Mouse (Mus musculus): ENCODE measurements around the gene Bckdha. TPM values are rescaled to one million over a fixed set of nuclear protein-coding genes. Genes with fewer than 3 reads are reported as not detected.
A peak's percentile ranks its signal among the peaks of the same experiment; 100 is the strongest.

Gene Bckdha
- polyA plus RNA-seq, 1 experiment: 70.4 TPM

GRCm38 (mm10) chr7:25686680-25687531 lies 28.1 kb upstream of the Bckdha start, which contains the start of gene Tgfb1:
TSS of gene Tgfb1 (plus strand) at chr7:25687002.
- TF ChIP-seq GATA1 (IDR thresholded peaks at IDR 0.05; ENCODE audit: low read length): no peak

- no peak for TF ChIP-seq GATA1 (IDR thresholded peaks at IDR 0.05; ENCODE audit: low read length)
Observed at GRCm38 (mm10) chr7:25685926-25686470, 27.2 kb upstream of the Bckdha start.

- TF ChIP-seq GATA1 (IDR thresholded peaks at IDR 0.05; ENCODE audit: low read length): no peak
Observed at GRCm38 (mm10) chr7:25684659-25685058, 25.9 kb upstream of the Bckdha start.

- peak; percentile 23 for TF ChIP-seq GATA1 (IDR thresholded peaks at IDR 0.05; ENCODE audit: low read length)
Observed at GRCm38 (mm10) chr7:25683474-25684180, 24.8 kb upstream of the Bckdha start.

GRCm38 (mm10) chr7:25681341-25682231 lies 22.8 kb upstream of the Bckdha start:
- no peak for TF ChIP-seq GATA1 (IDR thresholded peaks at IDR 0.05; ENCODE audit: low read length)

- peak; percentile 71 for TF ChIP-seq GATA1 (IDR thresholded peaks at IDR 0.05; ENCODE audit: low read length)
Observed at GRCm38 (mm10) chr7:25680514-25681258, 21.9 kb upstream of the Bckdha start, which contains the start of gene B9d2. TSS of gene B9d2 (plus strand) at chr7:25680780.

- no peak for TF ChIP-seq GATA1 (IDR thresholded peaks at IDR 0.05; ENCODE audit: low read length)
Observed at GRCm38 (mm10) chr7:25679971-25680370, 21.2 kb upstream of the Bckdha start.

GRCm38 (mm10) chr7:25677013-25677412 lies 18.2 kb upstream of the Bckdha start:
- no peak for TF ChIP-seq GATA1 (IDR thresholded peaks at IDR 0.05; ENCODE audit: low read length)

- TF ChIP-seq GATA1 (IDR thresholded peaks at IDR 0.05; ENCODE audit: low read length): no peak
Observed at GRCm38 (mm10) chr7:25676085-25676781, 17.5 kb upstream of the Bckdha start.

GRCm38 (mm10) chr7:25675405-25675804 lies 16.6 kb upstream of the Bckdha start:
- TF ChIP-seq GATA1 (IDR thresholded peaks at IDR 0.05; ENCODE audit: low read length): no peak

- TF ChIP-seq GATA1 (IDR thresholded peaks at IDR 0.05; ENCODE audit: low read length): no peak
Observed at GRCm38 (mm10) chr7:25674719-25675300, 16.0 kb upstream of the Bckdha start, which contains the start of gene Tmem91. TSS of gene Tmem91 (minus strand) at chr7:25675166.

- no peak for TF ChIP-seq GATA1 (IDR thresholded peaks at IDR 0.05; ENCODE audit: low read length)
Observed at GRCm38 (mm10) chr7:25674297-25674696, 15.5 kb upstream of the Bckdha start.

- TF ChIP-seq GATA1 (IDR thresholded peaks at IDR 0.05; ENCODE audit: low read length): no peak
Observed at GRCm38 (mm10) chr7:25672442-25672841, 13.7 kb upstream of the Bckdha start.

Data from G1E-ER4 (cell line).